Mouse (Mus musculus): ENCODE measurements around the gene Akap13. TPM values are rescaled to one million over a fixed set of nuclear protein-coding genes. Genes with fewer than 3 reads are reported as not detected.

The Akap13 gene
- polyA plus RNA-seq, 1 experiment from 2014 or later: 52.9 TPM

- H3K27me3 ChIP-seq (replicated peaks; ENCODE audit: insufficient read depth, low read length): no peaks in the 10 kb centered on the region
- H3K27ac ChIP-seq (ENCODE audit: low read length): no peak overlapping the region
- TF ChIP-seq EP300 (IDR thresholded peaks at IDR 0.05) (no peak), CTCF (IDR thresholded peaks at IDR 0.05) (no peak)
- no peaks in the 10 kb centered on the region for H3K36me3 ChIP-seq (ENCODE audit: insufficient read depth, low read length)
- H3K9me3 ChIP-seq (ENCODE audit: low read length): no peaks in the 10 kb centered on the region
- no peak overlapping the region for H3K4me3 ChIP-seq (ENCODE audit: low read depth, low read length)
- peaks cover 3% of the 10 kb centered on the region; the same call in 1 of the 2 replicates for H3K4me1 ChIP-seq (ENCODE audit: insufficient read depth, low read depth, low read length)
- no peak for ATAC-seq
- H3K4me2 ChIP-seq (replicated peaks; ENCODE audit: low read depth, low read length): no peak overlapping the region
- WGBS: 86% methylated on average over 4 of the region's 4 CpGs
- DNase-seq (ENCODE audit: low spot score): no peak
- no peak overlapping the region for H3K9ac ChIP-seq (replicated peaks; ENCODE audit: low read depth)
These were observed 45.5 kb downstream of the Akap13 start for GRCm38 (mm10) chr7:75500793-75501192.

- WGBS: 66% methylated on average over 2 of the region's 2 CpGs
- H3K27me3 ChIP-seq (replicated peaks; ENCODE audit: insufficient read depth, low read length): no peaks in the 10 kb centered on the region
- ATAC-seq: no peak
These were observed 49.2 kb downstream of the Akap13 start for GRCm38 (mm10) chr7:75504524-75504923.

GRCm38 (mm10) chr7:75506628-75507027 is 51.3 kb downstream of the Akap13 start:
- Histone ChIP-seq H3K27ac (ENCODE audit: low read length) (no peak overlapping the region), H3K36me3 (ENCODE audit: insufficient read depth, low read length) (no peaks in the 10 kb centered on the region), H3K27me3 (replicated peaks; ENCODE audit: insufficient read depth, low read length) (no peaks in the 10 kb centered on the region), H3K9me3 (ENCODE audit: low read length) (no peaks in the 10 kb centered on the region), H3K9ac (replicated peaks; ENCODE audit: low read depth) (no peak overlapping the region), H3K4me1 (ENCODE audit: insufficient read depth, low read depth, low read length) (peaks cover 5% of the 10 kb centered on the region; the same call in 1 of the 2 replicates), H3K4me2 (replicated peaks; ENCODE audit: low read depth, low read length) (no peak overlapping the region), H3K4me3 (ENCODE audit: low read depth, low read length) (no peak overlapping the region)
- 76% methylated on average over 4 of the region's 4 CpGs for WGBS
- no peak for TF ChIP-seq CTCF (IDR thresholded peaks at IDR 0.05)
- no peak for TF ChIP-seq EP300 (IDR thresholded peaks at IDR 0.05)
- DNase-seq (ENCODE audit: low spot score): no peak
- no peak for ATAC-seq

More at GRCm38 (mm10) chr7:75504524-75504923, 49.2 kb downstream of the Akap13 start:
- Histone ChIP-seq H3K4me2 (replicated peaks; ENCODE audit: low read depth, low read length) (no peak overlapping the region), H3K27ac (ENCODE audit: low read length) (no peak overlapping the region), H3K4me3 (ENCODE audit: low read depth, low read length) (no peak overlapping the region), H3K9ac (replicated peaks; ENCODE audit: low read depth) (no peak overlapping the region), H3K36me3 (ENCODE audit: insufficient read depth, low read length) (no peaks in the 10 kb centered on the region), H3K4me1 (ENCODE audit: insufficient read depth, low read depth, low read length) (peaks cover 5% of the 10 kb centered on the region; the same call in 1 of the 2 replicates), H3K9me3 (ENCODE audit: low read length) (no peaks in the 10 kb centered on the region)
- no peak for DNase-seq (ENCODE audit: low spot score)
- TF ChIP-seq CTCF (IDR thresholded peaks at IDR 0.05): no peak
- no peak for TF ChIP-seq EP300 (IDR thresholded peaks at IDR 0.05)

GRCm38 (mm10) chr7:75509085-75509873 is 53.9 kb downstream of the Akap13 start:
- H3K9ac ChIP-seq (replicated peaks; ENCODE audit: low read depth): no peak overlapping the region
- no peak for ATAC-seq
- no peak overlapping the region for H3K4me3 ChIP-seq (ENCODE audit: low read depth, low read length)
- no peak for DNase-seq (ENCODE audit: low spot score)
- no peaks in the 10 kb centered on the region for H3K36me3 ChIP-seq (ENCODE audit: insufficient read depth, low read length)
- WGBS: 34% methylated on average over 5 of the region's 5 CpGs
- H3K27ac ChIP-seq (ENCODE audit: low read length): no peak overlapping the region
- peaks cover 5% of the 10 kb centered on the region; the same call in 1 of the 2 replicates for H3K4me1 ChIP-seq (ENCODE audit: insufficient read depth, low read depth, low read length)
- no peaks in the 10 kb centered on the region for H3K9me3 ChIP-seq (ENCODE audit: low read length)
- no peaks in the 10 kb centered on the region for H3K27me3 ChIP-seq (replicated peaks; ENCODE audit: insufficient read depth, low read length)
- TF ChIP-seq EP300 (IDR thresholded peaks at IDR 0.05) (no peak), CTCF (IDR thresholded peaks at IDR 0.05) (no peak)
- H3K4me2 ChIP-seq (replicated peaks; ENCODE audit: low read depth, low read length): no peak overlapping the region

- H3K4me2 ChIP-seq (replicated peaks; ENCODE audit: low read depth, low read length): no peak overlapping the region
- no peaks in the 10 kb centered on the region for H3K27me3 ChIP-seq (replicated peaks; ENCODE audit: insufficient read depth, low read length)
- 78% methylated on average over 6 of the region's 6 CpGs for WGBS
- no peak overlapping the region for H3K9ac ChIP-seq (replicated peaks; ENCODE audit: low read depth)
- no peak overlapping the region for H3K27ac ChIP-seq (ENCODE audit: low read length)
- no peak for TF ChIP-seq CTCF (IDR thresholded peaks at IDR 0.05)
- TF ChIP-seq EP300 (IDR thresholded peaks at IDR 0.05): no peak
- DNase-seq (ENCODE audit: low spot score) (no peak), ATAC-seq (no peak)
- no peaks in the 10 kb centered on the region for H3K36me3 ChIP-seq (ENCODE audit: insufficient read depth, low read length)
- H3K9me3 ChIP-seq (ENCODE audit: low read length): no peaks in the 10 kb centered on the region
- H3K4me1 ChIP-seq (ENCODE audit: insufficient read depth, low read depth, low read length): peaks cover 10% of the 10 kb centered on the region; the same call in 1 of the 2 replicates
- H3K4me3 ChIP-seq (ENCODE audit: low read depth, low read length): no peak overlapping the region
These were observed 60.1 kb downstream of the Akap13 start for GRCm38 (mm10) chr7:75515472-75515871.

GRCm38 (mm10) chr7:75516716-75517619 is 61.6 kb downstream of the Akap13 start:
- WGBS: 78% methylated on average over 14 of the region's 14 CpGs
- no peak overlapping the region for H3K9ac ChIP-seq (replicated peaks; ENCODE audit: low read depth)
- H3K27me3 ChIP-seq (replicated peaks; ENCODE audit: insufficient read depth, low read length): no peaks in the 10 kb centered on the region
- H3K4me3 ChIP-seq (ENCODE audit: low read depth, low read length): no peak overlapping the region
- peaks cover 16% of the 10 kb centered on the region; the same call in 1 of the 2 replicates for H3K4me1 ChIP-seq (ENCODE audit: insufficient read depth, low read depth, low read length)
- no peak for TF ChIP-seq EP300 (IDR thresholded peaks at IDR 0.05)
- TF ChIP-seq CTCF (IDR thresholded peaks at IDR 0.05): no peak
- H3K9me3 ChIP-seq (ENCODE audit: low read length): no peaks in the 10 kb centered on the region
- no peak for DNase-seq (ENCODE audit: low spot score)
- no peaks in the 10 kb centered on the region for H3K36me3 ChIP-seq (ENCODE audit: insufficient read depth, low read length)
- no peak overlapping the region for H3K4me2 ChIP-seq (replicated peaks; ENCODE audit: low read depth, low read length)
- H3K27ac ChIP-seq (ENCODE audit: low read length): no peak overlapping the region
- ATAC-seq: no peak

Measured in lung, postnatal 0 days (tissue).